Mouse (Mus musculus) thymus, adult 2 months (tissue): Measurements from ENCODE around the gene Galnt7.

Experiments
- CTCF ChIP-seq: fragments of 200-500 bp; IDR thresholded peaks from 2 replicates; pipeline ENCODE4 v1.5.1; 2012; ENCODE audit warnings: mild to moderate bottlenecking, control low read depth, low read length, moderate library complexity, borderline replicate concordance; ENCODE audit not compliant: control insufficient read depth, poor library complexity, insufficient read depth; ENCODE audit errors: extremely low read depth
- POLR2A ChIP-seq: fragments of 200-500 bp; IDR thresholded peaks from 2 replicates; pipeline ENCODE4 v1.6.1; 2012; ENCODE audit warnings: mild to moderate bottlenecking, low read length, control low read depth, moderate library complexity; ENCODE audit not compliant: control insufficient read depth, poor library complexity, insufficient read depth; ENCODE audit errors: extremely low read depth

- TF ChIP-seq CTCF, result no peak
- no peak for TF ChIP-seq POLR2A
Observed at GRCm38 (mm10) chr8:57653056-57653767, 380 bp upstream of the Galnt7 start.
